Mouse (Mus musculus): Measurements from ENCODE around the gene Mipol1. TPM values are rescaled to one million over a fixed set of nuclear protein-coding genes. Genes with fewer than 3 reads are reported as not detected.
"Not testable (repeated sequence)": the region's sequence is repeated elsewhere in the genome, so short reads cannot be mapped to it uniquely, and the experiment has no call there.

The Mipol1 gene
- polyA plus RNA-seq, 1 experiment from 2014 or later, result 3.8 TPM

- WGBS, result 52% methylated on average over 10 of the region's 10 CpGs
- H3K4me2 ChIP-seq (ENCODE audit: low read length), result peak within 1 kb of the TSS; percentile 93
- no peak within 1 kb of the TSS for H3K27ac ChIP-seq (ENCODE audit: low read length)
- no peak for ATAC-seq
- no peaks in the 10 kb centered on the region for H3K36me3 ChIP-seq (ENCODE audit: control insufficient read depth, insufficient read depth, low read length)
- H3K4me3 ChIP-seq (ENCODE audit: low read depth, low read length), result peak within 1 kb of the TSS; percentile 44
- no peaks in the 10 kb centered on the region for H3K9me3 ChIP-seq (replicated peaks; ENCODE audit: control insufficient read depth, low read length, poor library complexity, severe bottlenecking)
- H3K9ac ChIP-seq (ENCODE audit: low read depth, low read length), result peak within 1 kb of the TSS; percentile 56
- H3K4me1 ChIP-seq (ENCODE audit: control insufficient read depth, insufficient read depth, low read length), result peaks cover 6% of the 10 kb centered on the region; the same call in 1 of the 2 replicates
- H3K27me3 ChIP-seq (ENCODE audit: control insufficient read depth, insufficient read depth, low read depth, low read length), result peaks cover 8% of the 10 kb centered on the region
Observed at GRCm38 (mm10) chr12:57197363-57198026, 32.7 kb upstream of the Mipol1 start, which contains the start of gene Slc25a21. Gene Slc25a21 (minus strand): TSS chr12:57197472.

- Histone ChIP-seq H3K4me2 (ENCODE audit: low read length) (no peak overlapping the region), H3K4me3 (ENCODE audit: low read depth, low read length) (no peak overlapping the region), H3K9me3 (replicated peaks; ENCODE audit: control insufficient read depth, low read length, poor library complexity, severe bottlenecking) (no peaks in the 10 kb centered on the region), H3K27ac (ENCODE audit: low read length) (no peak overlapping the region), H3K9ac (ENCODE audit: low read depth, low read length) (no peak overlapping the region), H3K36me3 (ENCODE audit: control insufficient read depth, insufficient read depth, low read length) (no peaks in the 10 kb centered on the region), H3K27me3 (ENCODE audit: control insufficient read depth, insufficient read depth, low read depth, low read length) (peaks cover 8% of the 10 kb centered on the region), H3K4me1 (ENCODE audit: control insufficient read depth, insufficient read depth, low read length) (peaks cover 6% of the 10 kb centered on the region; the same call in 1 of the 2 replicates)
- ATAC-seq, result peak; percentile 42; the same call in 1 of the 2 replicates
Observed at GRCm38 (mm10) chr12:57198269-57198668, 32.0 kb upstream of the Mipol1 start.

GRCm38 (mm10) chr12:57199427-57199826 lies 30.8 kb upstream of the Mipol1 start:
- Histone ChIP-seq H3K9me3 (replicated peaks; ENCODE audit: control insufficient read depth, low read length, poor library complexity, severe bottlenecking) (no peaks in the 10 kb centered on the region), H3K4me3 (ENCODE audit: low read depth, low read length) (no peak overlapping the region), H3K4me2 (ENCODE audit: low read length) (no peak overlapping the region), H3K9ac (ENCODE audit: low read depth, low read length) (no peak overlapping the region), H3K4me1 (ENCODE audit: control insufficient read depth, insufficient read depth, low read length) (peaks cover 6% of the 10 kb centered on the region; the same call in 1 of the 2 replicates), H3K36me3 (ENCODE audit: control insufficient read depth, insufficient read depth, low read length) (no peaks in the 10 kb centered on the region), H3K27me3 (ENCODE audit: control insufficient read depth, insufficient read depth, low read depth, low read length) (peaks cover 8% of the 10 kb centered on the region), H3K27ac (ENCODE audit: low read length) (no peak overlapping the region)
- WGBS, result 96% methylated on average over 2 of the region's 2 CpGs
- no peak for ATAC-seq

GRCm38 (mm10) chr12:57201901-57202300 lies 28.3 kb upstream of the Mipol1 start:
- H3K27ac ChIP-seq (ENCODE audit: low read length), result no peak overlapping the region
- peaks cover under 1% of the 10 kb centered on the region; the same call in 1 of the 2 replicates for H3K4me1 ChIP-seq (ENCODE audit: control insufficient read depth, insufficient read depth, low read length)
- H3K4me3 ChIP-seq (ENCODE audit: low read depth, low read length), result no peak overlapping the region
- H3K9ac ChIP-seq (ENCODE audit: low read depth, low read length), result no peak overlapping the region
- WGBS, result over 99% methylated on average over 3 of the region's 3 CpGs
- no peak overlapping the region for H3K4me2 ChIP-seq (ENCODE audit: low read length)
- H3K9me3 ChIP-seq (replicated peaks; ENCODE audit: control insufficient read depth, low read length, poor library complexity, severe bottlenecking), result no peaks in the 10 kb centered on the region
- peaks cover 8% of the 10 kb centered on the region for H3K27me3 ChIP-seq (ENCODE audit: control insufficient read depth, insufficient read depth, low read depth, low read length)
- ATAC-seq, result no peak
- H3K36me3 ChIP-seq (ENCODE audit: control insufficient read depth, insufficient read depth, low read length), result no peaks in the 10 kb centered on the region

GRCm38 (mm10) chr12:57204276-57204851 lies 25.9 kb upstream of the Mipol1 start:
- Histone ChIP-seq H3K27me3 (ENCODE audit: control insufficient read depth, insufficient read depth, low read depth, low read length) (no peaks in the 10 kb centered on the region), H3K27ac (ENCODE audit: low read length) (no peak overlapping the region), H3K4me2 (ENCODE audit: low read length) (no peak overlapping the region), H3K9me3 (replicated peaks; ENCODE audit: control insufficient read depth, low read length, poor library complexity, severe bottlenecking) (no peaks in the 10 kb centered on the region), H3K36me3 (ENCODE audit: control insufficient read depth, insufficient read depth, low read length) (no peaks in the 10 kb centered on the region), H3K4me1 (ENCODE audit: control insufficient read depth, insufficient read depth, low read length) (no peaks in the 10 kb centered on the region), H3K4me3 (ENCODE audit: low read depth, low read length) (no peak overlapping the region), H3K9ac (ENCODE audit: low read depth, low read length) (no peak overlapping the region)
- 88% methylated on average over 4 of the region's 4 CpGs for WGBS
- no peak for ATAC-seq

GRCm38 (mm10) chr12:57211353-57212311 lies 18.6 kb upstream of the Mipol1 start:
- H3K9me3 ChIP-seq (replicated peaks; ENCODE audit: control insufficient read depth, low read length, poor library complexity, severe bottlenecking), result no peaks in the 10 kb centered on the region
- peak; percentile 84 for ATAC-seq
- H3K4me3 ChIP-seq (ENCODE audit: low read depth, low read length), result peak overlapping the region; percentile 49
- H3K4me2 ChIP-seq (ENCODE audit: low read length), result peak overlapping the region; percentile 83
- peaks cover 2% of the 10 kb centered on the region; the same call in 1 of the 2 replicates for H3K4me1 ChIP-seq (ENCODE audit: control insufficient read depth, insufficient read depth, low read length)
- no peaks in the 10 kb centered on the region for H3K36me3 ChIP-seq (ENCODE audit: control insufficient read depth, insufficient read depth, low read length)
- H3K9ac ChIP-seq (ENCODE audit: low read depth, low read length), result peak overlapping the region; percentile 65
- H3K27me3 ChIP-seq (ENCODE audit: control insufficient read depth, insufficient read depth, low read depth, low read length), result no peaks in the 10 kb centered on the region
- 7% methylated on average over 30 of the region's 30 CpGs for WGBS
- H3K27ac ChIP-seq (ENCODE audit: low read length), result no peak overlapping the region; the same call in 1 of the 2 replicates

GRCm38 (mm10) chr12:57212463-57212862 lies 17.8 kb upstream of the Mipol1 start:
- H3K27me3 ChIP-seq (ENCODE audit: control insufficient read depth, insufficient read depth, low read depth, low read length); H3K4me2 ChIP-seq (ENCODE audit: low read length); H3K4me3 ChIP-seq (ENCODE audit: low read depth, low read length); H3K27ac ChIP-seq (ENCODE audit: low read length); H3K9me3 ChIP-seq (replicated peaks; ENCODE audit: control insufficient read depth, low read length, poor library complexity, severe bottlenecking); H3K9ac ChIP-seq (ENCODE audit: low read depth, low read length); H3K36me3 ChIP-seq (ENCODE audit: control insufficient read depth, insufficient read depth, low read length); H3K4me1 ChIP-seq (ENCODE audit: control insufficient read depth, insufficient read depth, low read length): not testable (repeated sequence)
- WGBS, result 81% methylated on average over 5 of the region's 5 CpGs
- peak; percentile 54; the same call in 1 of the 2 replicates for ATAC-seq

- no peak overlapping the region for H3K4me3 ChIP-seq (ENCODE audit: low read depth, low read length)
- H3K27me3 ChIP-seq (ENCODE audit: control insufficient read depth, insufficient read depth, low read depth, low read length), result no peaks in the 10 kb centered on the region
- 90% methylated on average over 9 of the region's 9 CpGs for WGBS
- H3K9me3 ChIP-seq (replicated peaks; ENCODE audit: control insufficient read depth, low read length, poor library complexity, severe bottlenecking), result no peaks in the 10 kb centered on the region
- no peaks in the 10 kb centered on the region for H3K36me3 ChIP-seq (ENCODE audit: control insufficient read depth, insufficient read depth, low read length)
- no peak overlapping the region for H3K9ac ChIP-seq (ENCODE audit: low read depth, low read length)
- H3K4me2 ChIP-seq (ENCODE audit: low read length), result no peak overlapping the region
- peaks cover 4% of the 10 kb centered on the region; the same call in 1 of the 2 replicates for H3K4me1 ChIP-seq (ENCODE audit: control insufficient read depth, insufficient read depth, low read length)
- no peak overlapping the region for H3K27ac ChIP-seq (ENCODE audit: low read length)
- no peak for ATAC-seq
Observed at GRCm38 (mm10) chr12:57226411-57226810, 3.8 kb upstream of the Mipol1 start.

Measured in midbrain, embryonic 16.5 days (tissue).